Mouse (Mus musculus) adrenal gland, adult (tissue): ENCODE measurements around the gene Theg.

Source experiments
- DNase-seq, 2 experiments: peaks; one replicate each; pipeline ENCODE4 v3.0.0; 2022 to 2023; ENCODE audit warnings: low spot score in 1 of 2; ENCODE audit not compliant: inconsistent age in 2 of 2

Gene Theg

DNA sequence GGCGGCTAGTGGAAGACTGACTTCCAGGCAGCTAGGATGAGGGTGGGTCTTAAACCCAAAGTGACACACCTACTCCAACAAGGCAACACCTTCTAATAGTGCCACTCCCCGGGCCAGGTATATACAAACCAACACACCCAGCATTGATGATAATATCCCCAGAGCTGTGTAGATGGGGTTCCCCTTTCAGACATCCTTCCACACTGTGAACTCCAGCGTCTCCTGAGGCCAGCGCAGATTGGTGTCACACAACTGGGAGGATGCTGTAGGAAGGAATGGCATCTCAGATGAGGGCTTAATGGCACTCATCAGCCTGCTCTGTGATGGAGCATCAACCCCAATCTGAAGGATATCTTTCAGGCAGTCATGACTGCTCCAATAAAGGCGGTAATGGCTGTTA, 29.6 kb downstream of the Theg start:
- DNase-seq = no peak

DNA sequence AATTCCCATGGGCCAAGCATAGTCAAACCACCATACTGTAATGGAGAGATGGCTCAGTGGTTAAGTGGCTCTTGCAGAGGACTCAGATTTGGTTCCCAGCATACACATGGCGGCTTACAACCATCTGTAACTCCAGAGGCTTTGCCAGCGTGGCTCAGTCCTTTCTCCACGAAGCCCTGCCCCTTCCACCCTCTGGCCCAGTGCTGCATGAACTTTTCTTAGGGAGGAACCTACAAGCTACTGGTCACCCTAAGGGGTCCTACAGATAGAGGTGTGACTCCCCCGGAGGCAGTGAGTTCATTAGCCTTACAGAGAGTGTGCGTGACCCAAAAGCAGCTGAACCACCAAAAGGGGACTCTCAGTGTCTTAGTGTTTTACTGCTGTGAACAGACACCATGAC, 30.2 kb downstream of the Theg start:
- no peak for DNase-seq

DNA sequence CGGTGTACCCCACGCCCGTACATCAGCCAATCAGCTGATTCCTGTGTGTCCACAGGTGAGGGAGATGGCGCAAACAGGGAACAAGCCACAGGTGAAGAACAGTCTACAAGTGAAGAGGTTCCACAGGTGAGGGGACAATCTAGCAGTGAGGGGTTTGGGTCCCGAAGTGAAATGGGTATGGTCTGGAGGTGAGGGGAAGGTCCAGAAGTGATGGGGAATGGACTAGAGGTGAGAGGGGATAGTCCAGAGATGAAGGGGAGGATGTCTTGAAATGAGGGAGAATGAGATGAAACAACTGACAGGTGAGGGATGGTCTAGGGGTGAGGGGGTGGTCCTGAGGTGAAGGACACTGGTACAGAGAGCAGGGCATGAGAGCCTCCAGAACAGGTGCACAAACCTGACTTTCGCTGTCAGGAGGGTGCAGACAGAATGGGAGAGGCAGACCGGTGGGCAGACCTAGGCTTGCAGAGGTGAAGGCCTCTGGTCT, 31.9 kb downstream of the Theg start:
- peak in 1 of 2 experiments; percentile 9 for DNase-seq

- peak; percentile 88 to 95 for DNase-seq
Measured at GRCm38 (mm10) chr10:79554330-79555237, 32.5 kb downstream of the Theg start, which contains the start of gene Mier2. Gene Mier2 (minus strand): TSS chr10:79555199.

GRCm38 (mm10) chr10:79553691-79554090, 33.4 kb downstream of the Theg start:
- DNase-seq = peak in 1 of 2 experiments; percentile 47

- DNase-seq = no peak
Measured at GRCm38 (mm10) chr10:79553176-79553575, 34.0 kb downstream of the Theg start.

GRCm38 (mm10) chr10:79552531-79552930, 34.6 kb downstream of the Theg start:
- DNase-seq = peak in 1 of 2 experiments; percentile 22

DNA sequence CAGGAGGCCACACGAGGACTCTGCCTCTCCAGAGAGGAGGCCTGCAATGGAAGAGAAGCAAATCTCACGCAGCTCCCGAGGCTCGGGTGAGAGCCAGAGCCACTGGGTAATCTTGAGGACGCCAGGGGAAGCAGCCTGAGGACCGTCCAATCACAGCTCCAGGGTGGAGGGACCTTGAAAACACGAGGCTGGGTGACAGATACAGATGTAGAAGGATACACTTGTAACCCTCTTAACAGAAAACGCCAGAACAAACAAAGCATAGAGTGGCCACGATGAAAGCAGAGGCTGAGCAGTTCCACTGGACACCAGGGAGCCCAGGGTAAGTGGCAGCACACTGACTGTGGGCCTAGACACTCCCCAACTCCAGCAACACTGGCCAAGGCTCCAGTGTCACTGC, 36.8 kb downstream of the Theg start:
- DNase-seq = peak in 1 of 2 experiments; percentile 18

- DNase-seq = peak in 1 of 2 experiments; percentile 17
Measured at GRCm38 (mm10) chr10:79548971-79549723, 38.0 kb downstream of the Theg start.

GRCm38 (mm10) chr10:79548546-79548945, 38.6 kb downstream of the Theg start:
- DNase-seq = peak in 1 of 2 experiments; percentile 17

GRCm38 (mm10) chr10:79547148-79547675, 39.9 kb downstream of the Theg start:
- DNase-seq = peak in 1 of 2 experiments; percentile 18

- DNase-seq = no peak
Measured at GRCm38 (mm10) chr10:79546483-79546882, 40.6 kb downstream of the Theg start.

- DNase-seq = no peak
Measured at GRCm38 (mm10) chr10:79545891-79546290, 41.2 kb downstream of the Theg start.

DNA sequence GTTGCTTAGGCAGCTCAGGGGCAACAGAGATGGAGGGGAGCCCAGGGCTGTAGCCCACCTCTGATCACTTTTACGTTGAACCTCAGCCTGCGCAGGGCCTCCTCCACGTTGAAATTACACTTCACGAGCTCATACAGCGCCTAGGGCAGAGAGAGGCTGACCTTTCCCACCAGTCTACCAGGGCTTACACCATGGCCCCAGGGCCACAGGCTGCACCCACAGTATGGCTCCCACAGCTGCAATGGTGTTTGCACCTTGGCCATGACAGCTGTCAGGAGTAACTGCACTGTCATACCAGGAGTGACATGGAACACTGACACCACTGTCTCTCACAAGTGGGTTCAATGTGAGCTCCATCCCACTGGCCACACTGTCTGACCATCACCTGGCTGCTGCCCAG, 42.5 kb downstream of the Theg start:
- no peak for DNase-seq

- DNase-seq = peak; percentile 38 to 81
Measured at GRCm38 (mm10) chr10:79543884-79544597, 43.1 kb downstream of the Theg start.

GRCm38 (mm10) chr10:79542171-79542570, 45.0 kb downstream of the Theg start:
- DNase-seq = peak; percentile 3 to 21

- peak; percentile 7 to 19 for DNase-seq
Measured at GRCm38 (mm10) chr10:79541522-79541921, 45.6 kb downstream of the Theg start.

DNA sequence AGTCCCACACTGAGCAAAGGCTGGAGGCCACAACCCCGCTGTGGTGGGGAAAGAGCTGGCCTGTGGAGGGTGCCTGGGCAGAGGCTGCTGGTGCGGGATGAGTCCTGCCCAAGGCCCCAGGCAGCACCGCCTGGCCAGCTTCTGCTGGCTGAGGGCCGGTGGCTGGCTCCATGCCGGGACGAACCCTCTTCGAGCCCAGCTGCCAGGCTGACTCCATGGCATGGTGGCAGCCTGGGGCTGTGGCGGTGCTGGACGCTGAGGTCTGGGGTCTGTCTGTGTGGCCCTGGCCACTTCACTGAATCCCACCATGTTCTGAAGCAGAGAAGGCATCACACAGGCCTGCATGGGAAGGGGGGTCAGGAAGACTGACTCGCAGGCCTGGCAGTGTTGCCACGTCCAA, 46.4 kb downstream of the Theg start:
- DNase-seq = peak; percentile 6 to 18

DNA sequence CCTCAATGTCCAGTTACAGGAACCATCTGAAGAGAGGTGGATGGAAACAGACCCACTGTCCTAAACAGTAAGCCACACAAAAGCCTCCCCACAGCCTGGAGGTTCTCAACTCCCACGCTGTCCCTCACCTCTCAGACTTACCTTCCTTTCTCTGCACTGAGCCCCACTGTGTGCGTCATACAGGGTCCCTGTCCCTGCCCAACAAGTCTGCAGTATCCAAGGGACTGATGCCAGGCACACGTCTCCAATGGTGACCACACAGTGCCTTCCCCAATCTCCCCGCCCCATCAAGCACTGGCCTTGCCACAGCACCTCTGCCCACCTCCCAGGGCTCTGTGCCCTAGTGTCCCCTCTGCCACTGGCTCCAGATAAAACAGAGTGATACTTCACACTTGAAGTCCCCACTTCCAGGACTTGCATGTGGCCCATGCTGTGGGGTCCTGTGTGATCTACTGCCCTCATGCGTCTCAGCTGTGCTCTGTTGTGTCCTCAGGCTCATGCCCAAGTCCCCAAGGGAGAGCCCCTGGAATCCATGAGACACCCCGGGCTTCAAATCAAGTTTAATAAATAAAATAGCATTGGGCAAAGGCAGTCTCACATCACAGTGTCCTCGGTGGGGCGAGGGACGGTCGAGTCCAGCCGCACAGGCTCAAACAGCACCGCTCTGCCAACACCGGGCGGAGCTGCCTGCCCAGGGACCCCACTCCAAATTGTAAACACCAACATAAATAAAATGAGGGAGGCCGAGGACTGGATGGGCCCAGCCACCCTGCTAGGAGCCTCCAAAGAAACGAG, 47.2 kb downstream of the Theg start:
- peak in 1 of 2 experiments; percentile 22 for DNase-seq

DNA sequence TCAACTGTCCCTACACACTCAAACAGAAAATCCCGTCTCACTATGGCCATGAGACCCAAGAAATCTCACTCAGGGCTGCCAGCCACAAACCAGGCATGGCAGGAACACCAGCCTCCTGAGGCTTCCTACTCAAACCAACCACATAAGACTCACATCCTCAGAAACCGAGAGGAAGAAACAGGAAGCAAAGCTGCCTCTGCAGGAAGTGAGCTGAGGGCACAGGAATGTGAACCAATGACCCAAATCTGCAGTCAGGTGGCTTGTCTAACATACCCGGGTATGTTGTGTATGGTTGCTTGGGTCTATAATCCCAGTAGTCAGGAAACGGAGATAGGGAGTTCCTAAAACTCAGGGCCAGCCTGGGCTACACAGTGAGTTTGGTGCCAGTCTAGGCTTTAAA, 48.3 kb downstream of the Theg start:
- no peak for DNase-seq
